Mouse (Mus musculus) limb, embryonic 10.5 days (tissue): ENCODE measurements around the gene Ano10. TPM values are rescaled to one million over a fixed set of nuclear protein-coding genes. Genes with fewer than 3 reads are reported as not detected.

ENCODE experiments used
- DNase-seq: peaks from one replicate; pipeline ENCODE4 v3.0.0-alpha.2; 2017; ENCODE audit warnings: low spot score
- H3K27ac ChIP-seq: fragments of 300-500 bp; sonication (generic); 2 replicates; pipeline ENCODE4 v1.5.1; 2016; ENCODE audit warnings: mild to moderate bottlenecking
- H3K27me3 ChIP-seq: fragments of 300-500 bp; sonication (generic); 2 replicates; pipeline ENCODE4 v1.6.1; 2016; ENCODE audit warnings: low read depth, mild to moderate bottlenecking; ENCODE audit not compliant: poor library complexity, severe bottlenecking
- H3K36me3 ChIP-seq: fragments of 300-500 bp; sonication (generic); 2 replicates; pipeline ENCODE4 v1.6.1; 2016; ENCODE audit warnings: mild to moderate bottlenecking, moderate library complexity
- H3K4me1 ChIP-seq: fragments of 300-500 bp; sonication (generic); 2 replicates; pipeline ENCODE4 v1.6.1; 2016
- H3K4me3 ChIP-seq: fragments of 300-500 bp; sonication (generic); 2 replicates; pipeline ENCODE4 v1.5.1; 2016; ENCODE audit warnings: mild to moderate bottlenecking, moderate library complexity
- H3K9me3 ChIP-seq: fragments of 300-500 bp; sonication (generic); replicated peaks from 2 replicates; pipeline ENCODE4 v1.6.1; 2016; ENCODE audit warnings: mild to moderate bottlenecking
- WGBS: fragments of 180-500 bp; shearing (Covaris S2); methylation state at CpG from one replicate; pipeline ENCODE4 v1.1.7; 2016; 5-methylcytosine and 5-hydroxymethylcytosine counted together
- polyA plus RNA-seq: library from polyadenylated mRNA; unstranded; fragments of >200 nt; fragmentation: Nextera tagmentation; extraction: Ambion mirVana; gene quantifications from 2 replicates; pipeline ENCODE4 v1.2.1, GENCODE M21; 2016

Ano10 gene
- polyA plus RNA-seq, 1 experiment from 2014 or later: 26.2 TPM

DNA sequence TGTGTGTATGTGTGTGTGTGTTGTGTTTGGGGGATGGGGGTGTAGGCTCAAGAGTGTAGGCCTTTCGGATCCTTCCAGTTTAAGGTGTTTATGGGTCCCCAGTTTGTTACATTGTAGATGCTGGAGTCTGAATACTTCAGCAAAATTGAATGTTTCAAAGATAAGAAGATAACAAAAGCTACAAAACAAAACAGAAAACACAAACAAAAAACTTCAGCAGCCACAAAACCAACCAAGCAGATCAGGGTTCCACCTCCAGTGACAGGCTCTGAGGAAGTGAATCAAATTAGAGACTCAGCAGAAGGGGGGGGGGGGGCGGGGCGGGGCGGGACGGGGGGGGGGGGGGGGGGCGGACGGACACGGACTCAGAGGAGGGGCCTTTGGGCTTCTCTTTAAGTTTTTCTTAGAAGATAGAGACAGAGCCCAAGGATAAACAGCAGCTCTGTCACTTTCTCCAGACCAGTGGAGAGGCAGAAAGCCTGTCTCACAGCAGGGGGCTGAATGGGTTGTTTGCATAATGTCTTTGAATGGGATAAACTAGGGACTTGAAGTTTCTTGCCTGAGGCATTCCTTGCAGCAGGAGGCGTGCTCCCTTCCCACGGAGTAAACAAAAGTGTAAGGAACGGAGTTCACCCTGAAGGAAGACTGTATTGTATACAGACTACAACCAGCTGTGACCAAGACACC is 8.9 kb downstream of the Ano10 start:
- Histone ChIP-seq H3K9me3 (no peaks in the 10 kb centered on the region), H3K36me3 (no peaks in the 10 kb centered on the region), H3K4me3 (no peak overlapping the region), H3K27me3 (no peaks in the 10 kb centered on the region), H3K4me1 (peaks cover 24% of the 10 kb centered on the region), H3K27ac (peak overlapping the region; percentile 12; the same call in 1 of the 2 replicates)
- DNase-seq: no peak
- 27% methylated on average over 4 of the region's 11 CpGs for WGBS

DNA sequence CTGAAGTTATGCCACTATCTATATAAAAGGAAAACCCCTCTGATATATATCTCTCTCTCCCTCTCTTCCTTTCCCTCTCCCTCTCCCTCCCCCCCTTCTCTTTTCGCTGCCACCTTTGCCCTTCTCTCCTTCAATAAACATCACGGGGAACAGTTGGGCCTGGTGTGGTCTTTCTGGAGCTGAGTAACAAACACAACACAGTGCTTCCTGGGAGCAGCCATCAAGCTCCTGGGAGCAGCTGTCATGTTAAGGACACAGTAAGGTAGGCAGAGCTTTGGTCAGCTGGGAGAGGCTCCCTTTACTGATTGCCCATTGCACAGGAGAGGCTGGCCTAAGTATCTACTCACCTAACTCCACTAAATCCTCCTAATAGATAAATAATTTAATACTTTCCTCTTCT is 9.5 kb downstream of the Ano10 start:
- DNase-seq: no peak
- 32% methylated on average over 2 of the region's 2 CpGs for WGBS

GRCm38 (mm10) chr9:122281004-122281403 is 13.2 kb downstream of the Ano10 start:
- Histone ChIP-seq H3K9me3 (no peaks in the 10 kb centered on the region), H3K4me3 (no peak overlapping the region), H3K27me3 (no peaks in the 10 kb centered on the region), H3K4me1 (peaks cover 13% of the 10 kb centered on the region), H3K27ac (no peak overlapping the region), H3K36me3 (peaks cover 4% of the 10 kb centered on the region; the same call in 1 of the 2 replicates)
- WGBS: 88% methylated on average over 4 of the region's 4 CpGs
- DNase-seq: no peak

More for the DNA sequence above, 9.5 kb downstream of the Ano10 start:
- no peaks in the 10 kb centered on the region for H3K27me3 ChIP-seq
- H3K4me3 ChIP-seq: no peak overlapping the region
- H3K4me1 ChIP-seq: peaks cover 24% of the 10 kb centered on the region
- H3K9me3 ChIP-seq: no peaks in the 10 kb centered on the region
- H3K27ac ChIP-seq: no peak overlapping the region
- no peaks in the 10 kb centered on the region for H3K36me3 ChIP-seq

DNA sequence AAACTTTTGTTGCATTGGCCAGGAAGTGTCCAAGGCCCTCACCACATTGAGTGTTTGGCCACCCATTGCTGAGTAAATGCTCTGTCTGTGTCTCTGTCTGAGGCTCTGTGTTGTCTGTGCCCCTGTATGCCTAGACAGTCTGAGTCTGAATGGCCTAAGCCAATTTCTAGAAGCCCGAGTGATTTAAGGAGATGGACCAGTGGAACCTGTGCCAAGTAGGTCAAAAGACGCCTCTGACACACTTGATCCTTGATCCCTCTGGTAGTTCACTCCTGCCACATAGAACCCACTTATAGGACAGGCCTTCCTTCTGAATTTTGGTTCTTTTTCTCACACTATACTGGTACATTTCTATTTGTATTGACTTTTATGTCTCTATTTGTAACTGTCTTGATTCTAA is 17.6 kb downstream of the Ano10 start:
- Histone ChIP-seq H3K36me3 (peaks cover 19% of the 10 kb centered on the region), H3K9me3 (no peaks in the 10 kb centered on the region), H3K4me1 (no peaks in the 10 kb centered on the region), H3K27ac (no peak overlapping the region), H3K27me3 (no peaks in the 10 kb centered on the region), H3K4me3 (no peak overlapping the region)
- WGBS: 93% methylated on average over 2 of the region's 2 CpGs
- no peak for DNase-seq

GRCm38 (mm10) chr9:122276134-122276533 is 18.1 kb downstream of the Ano10 start:
- Histone ChIP-seq H3K4me1 (no peaks in the 10 kb centered on the region), H3K9me3 (no peaks in the 10 kb centered on the region), H3K27ac (no peak overlapping the region), H3K4me3 (no peak overlapping the region), H3K27me3 (no peaks in the 10 kb centered on the region), H3K36me3 (peaks cover 19% of the 10 kb centered on the region)
- no peak for DNase-seq
- WGBS: 90% methylated on average over 4 of the region's 4 CpGs

- Histone ChIP-seq H3K27me3 (no peaks in the 10 kb centered on the region), H3K4me3 (no peak overlapping the region), H3K9me3 (no peaks in the 10 kb centered on the region), H3K36me3 (peaks cover 19% of the 10 kb centered on the region), H3K4me1 (no peaks in the 10 kb centered on the region), H3K27ac (no peak overlapping the region)
- WGBS: 80% methylated on average over 4 of the region's 4 CpGs
- DNase-seq: no peak
These were observed 19.9 kb downstream of the Ano10 start for GRCm38 (mm10) chr9:122274346-122274745.

GRCm38 (mm10) chr9:122273879-122274278 is 20.3 kb downstream of the Ano10 start:
- no peaks in the 10 kb centered on the region for H3K27me3 ChIP-seq
- WGBS: 86% methylated on average over 4 of the region's 4 CpGs
- no peak overlapping the region for H3K27ac ChIP-seq
- no peak overlapping the region for H3K4me3 ChIP-seq
- no peaks in the 10 kb centered on the region for H3K9me3 ChIP-seq
- no peaks in the 10 kb centered on the region for H3K4me1 ChIP-seq
- DNase-seq: no peak
- H3K36me3 ChIP-seq: peaks cover 19% of the 10 kb centered on the region

GRCm38 (mm10) chr9:122271866-122272265 is 22.4 kb downstream of the Ano10 start:
- 73% methylated on average over 4 of the region's 4 CpGs for WGBS
- no peak overlapping the region for H3K4me3 ChIP-seq
- no peak for DNase-seq
- H3K27me3 ChIP-seq: no peaks in the 10 kb centered on the region
- H3K4me1 ChIP-seq: no peaks in the 10 kb centered on the region
- peaks cover 16% of the 10 kb centered on the region for H3K36me3 ChIP-seq
- H3K27ac ChIP-seq: no peak overlapping the region
- no peaks in the 10 kb centered on the region for H3K9me3 ChIP-seq

DNA sequence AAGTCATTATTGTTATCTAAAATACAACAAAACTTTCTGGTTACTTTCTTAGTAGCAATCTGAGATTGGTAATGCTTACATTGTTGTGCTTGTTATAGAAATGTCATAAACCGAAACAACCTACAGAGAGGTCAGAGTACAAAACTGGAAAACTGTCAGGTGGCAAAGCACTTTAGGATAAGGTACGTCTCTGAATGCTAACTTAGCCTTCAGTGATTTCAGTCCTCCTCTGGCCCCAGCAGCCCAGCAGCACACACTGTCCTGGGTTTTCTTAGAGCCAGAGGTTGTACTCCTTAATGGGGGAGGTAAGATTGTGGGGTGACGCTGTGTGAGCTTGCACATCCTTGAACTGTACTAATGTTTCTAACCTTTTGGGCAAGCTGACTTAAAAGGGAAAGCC is 22.9 kb downstream of the Ano10 start:
- Histone ChIP-seq H3K36me3 (peaks cover 18% of the 10 kb centered on the region), H3K27ac (no peak overlapping the region), H3K27me3 (no peaks in the 10 kb centered on the region), H3K9me3 (no peaks in the 10 kb centered on the region), H3K4me1 (no peaks in the 10 kb centered on the region), H3K4me3 (no peak overlapping the region)
- no peak for DNase-seq
- 85% methylated on average over 3 of the region's 3 CpGs for WGBS

DNA sequence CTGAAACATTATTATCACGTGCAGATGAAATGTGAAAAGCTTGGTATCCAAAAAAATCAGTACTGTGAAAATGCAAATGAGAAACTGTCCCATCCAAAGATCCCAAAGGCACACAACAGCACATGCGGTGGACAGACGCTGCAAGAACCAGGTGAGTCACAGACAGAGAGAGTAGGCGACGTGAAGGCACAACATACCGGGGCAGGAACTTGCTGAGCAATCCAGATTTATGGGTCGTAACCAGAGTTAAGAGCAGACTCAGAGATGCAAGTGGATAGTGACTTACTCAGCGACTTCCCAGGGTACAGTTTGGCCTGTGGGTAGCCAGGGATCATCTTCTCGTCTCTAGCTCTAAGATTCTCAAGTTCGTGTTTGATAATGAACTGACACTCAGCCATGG is 23.3 kb downstream of the Ano10 start:
- Histone ChIP-seq H3K27ac (no peak overlapping the region), H3K27me3 (no peaks in the 10 kb centered on the region), H3K9me3 (no peaks in the 10 kb centered on the region), H3K36me3 (peaks cover 18% of the 10 kb centered on the region), H3K4me1 (no peaks in the 10 kb centered on the region), H3K4me3 (no peak overlapping the region)
- no peak for DNase-seq
- WGBS: 81% methylated on average over 10 of the region's 10 CpGs

- 79% methylated on average over 3 of the region's 3 CpGs for WGBS
- H3K36me3 ChIP-seq: peaks cover 14% of the 10 kb centered on the region; the same call in 1 of the 2 replicates
- H3K9me3 ChIP-seq: no peaks in the 10 kb centered on the region
- DNase-seq: no peak
- no peaks in the 10 kb centered on the region for H3K27me3 ChIP-seq
- H3K4me1 ChIP-seq: no peaks in the 10 kb centered on the region
- H3K4me3 ChIP-seq: no peak overlapping the region
- no peak overlapping the region for H3K27ac ChIP-seq
These were observed 24.8 kb downstream of the Ano10 start for GRCm38 (mm10) chr9:122269256-122270041.

GRCm38 (mm10) chr9:122265526-122266210 is 28.6 kb downstream of the Ano10 start:
- Histone ChIP-seq H3K4me3 (no peak overlapping the region), H3K36me3 (peaks cover 12% of the 10 kb centered on the region), H3K9me3 (no peaks in the 10 kb centered on the region), H3K4me1 (no peaks in the 10 kb centered on the region), H3K27ac (no peak overlapping the region), H3K27me3 (no peaks in the 10 kb centered on the region)
- 91% methylated on average over 10 of the region's 10 CpGs for WGBS
- no peak for DNase-seq

GRCm38 (mm10) chr9:122263140-122263539 is 31.1 kb downstream of the Ano10 start:
- no peak overlapping the region for H3K27ac ChIP-seq
- H3K9me3 ChIP-seq: no peaks in the 10 kb centered on the region
- no peak for DNase-seq
- no peaks in the 10 kb centered on the region for H3K27me3 ChIP-seq
- H3K4me3 ChIP-seq: no peak overlapping the region
- H3K4me1 ChIP-seq: no peaks in the 10 kb centered on the region
- peaks cover 21% of the 10 kb centered on the region for H3K36me3 ChIP-seq
